In genomic region chr16:56852841-56853587, GRCm38 (mm10) we compare ENCODE assay signal across 13 mouse cellular contexts. TPM values are rescaled to one million over a fixed set of nuclear protein-coding genes. Genes with fewer than 3 reads are reported as not detected.
DNase-seq lines count a peak whose midpoint lies in the region; ATAC-seq and TF ChIP-seq lines count a peak whose summit lies in the region.
"Had no signal": no experiment of that assay in that cellular context is flagged by ENCODE, and none has a peak within 500 bp of the region (broad histone marks: within the 10 kb centered on the region; RNA-seq: fewer than 3 reads in every experiment).

No protein-coding gene starts in this region.

- intact Hi-C loops in gastrocnemius, postnatal 14 days (cut with DNase I; ENCODE audit: low total_unique reads), result no loop called here

- no peak for TF ChIP-seq POLR2A in brain, embryonic 14.5 days (IDR thresholded peaks at IDR 0.05; ENCODE audit: borderline replicate concordance, extremely low read depth, insufficient read depth, insufficient read length, poor library complexity, severe bottlenecking)

- no peak for TF ChIP-seq CTCF in kidney, postnatal 0 days (IDR thresholded peaks at IDR 0.05; ENCODE audit: low read depth)
- no peak for TF ChIP-seq CTCF in brain, embryonic 14.5 days (IDR thresholded peaks at IDR 0.05; ENCODE audit: borderline replicate concordance, extremely low read depth, insufficient read depth, insufficient read length)

- DNase-seq in kidney, postnatal 0 days (ENCODE audit: low spot score), result peak; percentile 74
- DNase-seq in kidney, adult 8-10 months, result no peak
- DNase-seq in brain, embryonic 14.5 days (ENCODE audit: low read depth), result peak; percentile 17
- DNase-seq in gastrocnemius, postnatal 14 days, result peak; percentile 44
- DNase-seq in lung, postnatal 10 days, result peak; percentile 81
- DNase-seq in hindbrain, embryonic 10.5 days (ENCODE audit: low spot score), result no peak
- DNase-seq in midbrain, embryonic 10.5 days (ENCODE audit: low spot score), result no peak
- DNase-seq: cerebellum, adult 9-10 months; liver, postnatal 0 days had no signal

- H3K27ac ChIP-seq in kidney, postnatal 0 days, result no peak overlapping the region; the same call in 1 of the 2 replicates
- no peak overlapping the region for H3K27ac ChIP-seq in intestine, embryonic 15.5 days
- no peak overlapping the region for H3K27ac ChIP-seq in hindbrain, embryonic 10.5 days
- no peak overlapping the region for H3K27ac ChIP-seq in midbrain, embryonic 10.5 days (replicated peaks)

- H3K36me3 ChIP-seq in kidney, postnatal 0 days (ENCODE audit: insufficient read depth, low read length), result no peaks in the 10 kb centered on the region
- H3K36me3 ChIP-seq in intestine, embryonic 15.5 days, result no peaks in the 10 kb centered on the region
- no peaks in the 10 kb centered on the region for H3K36me3 ChIP-seq in hindbrain, embryonic 10.5 days
- no peaks in the 10 kb centered on the region for H3K36me3 ChIP-seq in midbrain, embryonic 10.5 days

- no peak; the same call in 1 of the 2 replicates for ATAC-seq in kidney, postnatal 0 days (replicated peaks; ENCODE audit: low FRiP score, low read depth)
- ATAC-seq in intestine, embryonic 15.5 days, result no peak
- ATAC-seq: inflammation-experienced regulatory T-cells, adult 6 months; liver, postnatal 0 days had no signal

- no peak overlapping the region for H3K9ac ChIP-seq in kidney, postnatal 0 days (ENCODE audit: low read depth, low read length)
- H3K9ac ChIP-seq in intestine, embryonic 15.5 days, result no peak overlapping the region
- H3K9ac ChIP-seq: liver, postnatal 0 days had no signal

- H3K4me3 ChIP-seq in kidney, postnatal 0 days (replicated peaks; ENCODE audit: low read depth, low read length), result no peak overlapping the region
- no peak overlapping the region for H3K4me3 ChIP-seq in intestine, embryonic 15.5 days (replicated peaks)
- no peak overlapping the region for H3K4me3 ChIP-seq in hindbrain, embryonic 10.5 days
- no peak overlapping the region for H3K4me3 ChIP-seq in midbrain, embryonic 10.5 days

- no peaks in the 10 kb centered on the region for H3K4me1 ChIP-seq in kidney, postnatal 0 days (replicated peaks; ENCODE audit: insufficient read depth, low read length)
- no peaks in the 10 kb centered on the region for H3K4me1 ChIP-seq in intestine, embryonic 15.5 days (replicated peaks)
- H3K4me1 ChIP-seq in hindbrain, embryonic 10.5 days (replicated peaks), result no peaks in the 10 kb centered on the region
- peaks cover 6% of the 10 kb centered on the region for H3K4me1 ChIP-seq in midbrain, embryonic 10.5 days

- H3K9me3 ChIP-seq in kidney, postnatal 0 days (replicated peaks; ENCODE audit: low read length), result no peaks in the 10 kb centered on the region
- no peaks in the 10 kb centered on the region for H3K9me3 ChIP-seq in intestine, embryonic 15.5 days
- no peaks in the 10 kb centered on the region for H3K9me3 ChIP-seq in hindbrain, embryonic 10.5 days
- H3K9me3 ChIP-seq in midbrain, embryonic 10.5 days (replicated peaks), result no peaks in the 10 kb centered on the region

- no peaks in the 10 kb centered on the region for H3K27me3 ChIP-seq in kidney, postnatal 0 days (ENCODE audit: insufficient read depth, low read length)
- no peaks in the 10 kb centered on the region for H3K27me3 ChIP-seq in intestine, embryonic 15.5 days (replicated peaks)
- no peaks in the 10 kb centered on the region for H3K27me3 ChIP-seq in hindbrain, embryonic 10.5 days (ENCODE audit: insufficient read depth, poor library complexity, severe bottlenecking)
- H3K27me3 ChIP-seq in midbrain, embryonic 10.5 days (ENCODE audit: low read depth, poor library complexity, severe bottlenecking), result no peaks in the 10 kb centered on the region

- H3K4me2 ChIP-seq in kidney, postnatal 0 days (ENCODE audit: low read length), result no peak overlapping the region
- no peak overlapping the region for H3K4me2 ChIP-seq in intestine, embryonic 15.5 days (replicated peaks)

- WGBS in kidney, postnatal 0 days, result 49% methylated on average over 10 of the region's 10 CpGs
- WGBS in intestine, embryonic 15.5 days, result 54% methylated on average over 10 of the region's 10 CpGs
- 71% methylated on average over 10 of the region's 10 CpGs for WGBS in hindbrain, embryonic 10.5 days
- 78% methylated on average over 10 of the region's 10 CpGs for WGBS in midbrain, embryonic 10.5 days

RNA-seq across cellular contexts. Expression of gene Tmem45a, which starts 33.0 kb away (rescaled TPM):
- polyA plus RNA-seq in kidney, postnatal 0 days (2015; fragmentation: Nextera tagmentation; extraction: Ambion mirVana), result 18.9 and 20.4 TPM in 2 replicates
- 3.2 and 4.0 TPM in 2 replicates for polyA plus RNA-seq in brain, embryonic 14.5 days (2012; rRNA removed)
- total RNA-seq in gastrocnemius, postnatal 14 days (2021), result 1 to 10 TPM; 7.6 to 9.2 TPM
- 30.5 and 31.6 TPM in 2 replicates for polyA plus RNA-seq in intestine, embryonic 15.5 days (2015; fragmentation: Nextera tagmentation; extraction: Ambion mirVana)
- polyA plus RNA-seq in hindbrain, embryonic 10.5 days (2016; fragmentation: Nextera tagmentation; extraction: Ambion mirVana), result 5.4 and 7.9 TPM in 2 replicates
- 6.9 and 9.3 TPM in 2 replicates for polyA plus RNA-seq in midbrain, embryonic 10.5 days (2016; fragmentation: Nextera tagmentation; extraction: Ambion mirVana)

RNA-seq across cellular contexts. Expression of gene Adgrg7, which starts 57.4 kb away (rescaled TPM):
- not detected in 2 replicates for polyA plus RNA-seq in kidney, postnatal 0 days (2015; fragmentation: Nextera tagmentation; extraction: Ambion mirVana)
- polyA plus RNA-seq in brain, embryonic 14.5 days (2012; rRNA removed), result 0.03 TPM in 1 of 2 replicates, not detected in the other
- total RNA-seq in gastrocnemius, postnatal 14 days (2021), result not detected
- polyA plus RNA-seq in intestine, embryonic 15.5 days (2015; fragmentation: Nextera tagmentation; extraction: Ambion mirVana), result 4.6 and 5.4 TPM in 2 replicates
- not detected in 2 replicates for polyA plus RNA-seq in hindbrain, embryonic 10.5 days (2016; fragmentation: Nextera tagmentation; extraction: Ambion mirVana)
- not detected in 2 replicates for polyA plus RNA-seq in midbrain, embryonic 10.5 days (2016; fragmentation: Nextera tagmentation; extraction: Ambion mirVana)
- total RNA-seq: ES-E14; left cerebral cortex, adult 8-10 months had no signal
- polyA plus RNA-seq: inflammation-experienced regulatory T-cells, adult 6 months; liver, postnatal 0 days had no signal

Comparison
In these comparisons a context has a peak if more than half of its experiments do, and no peak if none do; other contexts are left out.
1. DNase-seq: peak in kidney, postnatal 0 days (single experiment), brain, embryonic 14.5 days (single experiment), gastrocnemius, postnatal 14 days (single experiment) and lung, postnatal 10 days (single experiment); none in kidney, adult 8-10 months (0 of 2), hindbrain, embryonic 10.5 days (single experiment) and midbrain, embryonic 10.5 days (single experiment).